Mouse (Mus musculus): ENCODE results near the gene Olfr549. TPM values are rescaled to one million over a fixed set of nuclear protein-coding genes. Genes with fewer than 3 reads are reported as not detected.

Olfr549 gene
- total RNA-seq, 1 experiment from 2014 or later: not detected

DNA sequence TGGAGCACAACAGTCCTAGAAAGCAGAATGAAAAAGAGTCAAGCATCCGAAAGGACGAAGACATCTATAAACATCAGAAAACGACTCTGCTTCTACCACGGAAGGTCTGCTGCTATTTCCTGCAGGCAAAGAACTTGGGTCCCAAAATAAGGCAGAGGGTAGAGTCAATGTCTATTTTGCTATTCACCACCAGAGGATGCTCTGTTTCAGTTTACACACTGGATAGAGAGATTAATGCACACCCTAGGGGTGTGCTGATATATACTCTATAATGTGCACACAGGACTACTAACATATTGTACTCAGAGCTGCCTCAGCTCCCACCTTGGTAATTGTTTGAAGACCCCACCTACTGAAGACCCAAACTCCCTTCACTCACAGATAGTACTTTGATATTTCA, 16.5 kb downstream of the Olfr549 start:
- ATAC-seq (replicated peaks in 1 of 2; ENCODE audit: insufficient read depth in 1 of 2, low FRiP score in 2 of 2, low TSS enrichment in 1 of 2, low read depth in 1 of 2, poor library complexity in 2 of 2, severe bottlenecking in 2 of 2): no peak

GRCm38 (mm10) chr7:102571142-102571541, 21.5 kb downstream of the Olfr549 start, which contains the start of gene Olfr550:
Gene Olfr550 (plus strand): TSS chr7:102571442.
- no peak for ATAC-seq (replicated peaks in 1 of 2; ENCODE audit: insufficient read depth in 1 of 2, low FRiP score in 2 of 2, low TSS enrichment in 1 of 2, low read depth in 1 of 2, poor library complexity in 2 of 2, severe bottlenecking in 2 of 2)

DNA sequence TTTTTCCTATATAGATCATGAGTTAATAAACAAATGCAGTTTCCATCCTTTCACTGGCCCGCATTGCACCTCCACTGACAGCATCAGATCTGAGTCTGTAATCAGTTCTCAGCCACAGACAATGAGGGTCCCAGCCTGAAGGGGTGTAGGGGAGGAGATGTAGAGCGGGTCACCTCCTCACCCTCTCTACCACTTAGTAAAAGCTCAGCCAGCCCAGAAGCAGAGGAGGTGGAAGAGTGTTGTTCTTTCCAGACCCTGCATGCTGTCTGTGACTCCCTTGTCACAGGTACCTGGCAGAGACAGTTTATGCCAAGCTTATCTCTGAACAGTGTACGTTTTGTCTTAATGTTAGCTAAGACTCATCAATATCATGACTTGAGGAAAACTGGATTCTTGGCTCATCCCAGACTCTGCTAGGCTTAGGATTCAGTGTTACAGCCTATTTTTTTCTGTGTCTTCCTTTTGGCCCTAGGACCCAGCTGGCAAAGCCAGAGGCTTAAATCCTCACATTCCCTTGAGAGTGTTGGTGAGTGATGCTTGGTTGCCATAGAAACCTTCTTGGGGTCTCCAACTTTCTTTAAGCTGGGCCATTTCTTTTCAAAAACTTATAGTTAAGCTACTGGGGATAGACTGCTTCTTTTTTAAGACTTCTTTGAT, 23.6 kb downstream of the Olfr549 start:
- no peak for ATAC-seq (replicated peaks in 1 of 2; ENCODE audit: insufficient read depth in 1 of 2, low FRiP score in 2 of 2, low TSS enrichment in 1 of 2, low read depth in 1 of 2, poor library complexity in 2 of 2, severe bottlenecking in 2 of 2)

DNA sequence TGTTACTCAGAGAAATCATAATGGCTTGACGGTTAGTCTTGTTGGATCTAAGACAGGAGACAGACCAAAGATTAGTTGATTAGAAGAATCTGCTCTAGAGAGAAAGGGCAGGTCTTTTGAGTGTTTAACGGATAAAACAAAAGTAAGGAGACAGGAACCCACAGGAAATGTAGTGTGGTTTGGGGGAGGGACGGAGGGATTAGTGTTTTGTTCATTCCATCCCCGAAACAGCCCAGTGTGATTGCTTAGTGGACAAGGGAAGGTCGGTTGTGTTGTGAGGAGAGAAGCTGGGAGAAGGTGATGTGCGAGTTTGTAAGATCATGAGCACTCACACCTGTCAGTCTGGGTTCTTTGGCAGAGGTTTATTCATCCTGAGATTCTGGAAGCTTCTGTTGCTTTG, 26.3 kb downstream of the Olfr549 start:
- ATAC-seq (replicated peaks in 1 of 2; ENCODE audit: insufficient read depth in 1 of 2, low FRiP score in 2 of 2, low TSS enrichment in 1 of 2, low read depth in 1 of 2, poor library complexity in 2 of 2, severe bottlenecking in 2 of 2): peak; percentile 49 to 69

DNA sequence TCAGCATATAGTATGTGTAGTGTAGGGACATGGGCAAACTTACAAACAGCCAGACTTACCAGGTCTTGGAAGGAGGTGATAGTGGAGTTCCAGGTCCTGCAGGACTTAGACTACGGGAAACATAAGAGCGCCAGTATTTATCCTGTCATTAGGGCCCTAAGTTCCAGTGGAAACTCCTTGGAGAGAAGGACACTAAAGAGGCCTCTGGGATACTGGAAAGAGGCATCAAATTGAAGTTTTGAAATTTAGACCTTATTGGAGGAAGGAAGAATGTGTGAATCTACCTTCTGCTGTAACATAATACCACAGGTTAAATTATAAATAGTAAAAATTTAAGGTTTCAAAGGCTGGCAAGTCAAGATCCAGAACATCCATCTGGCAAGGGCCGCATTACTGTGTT, 42.1 kb downstream of the Olfr549 start, which contains the start of gene Olfr551:
TSS of gene Olfr551 (minus strand) at position 101 of the 400 bp plus-strand sequence.
- no peak for ATAC-seq (replicated peaks in 1 of 2; ENCODE audit: insufficient read depth in 1 of 2, low FRiP score in 2 of 2, low TSS enrichment in 1 of 2, low read depth in 1 of 2, poor library complexity in 2 of 2, severe bottlenecking in 2 of 2)

GRCm38 (mm10) chr7:102597378-102598031, 47.8 kb downstream of the Olfr549 start, which contains the start of gene Olfr552:
Gene Olfr552 (plus strand): TSS chr7:102597770.
- ATAC-seq (replicated peaks in 1 of 2; ENCODE audit: insufficient read depth in 1 of 2, low FRiP score in 2 of 2, low TSS enrichment in 1 of 2, low read depth in 1 of 2, poor library complexity in 2 of 2, severe bottlenecking in 2 of 2): peak; percentile 95 to 96

Other genes with a start within 250 kb of the Olfr549 start
- 447 and 684 TPM in 2 replicates for gene Rrm1, start 108.2 kb upstream of the Olfr549 start, total RNA-seq (2017)
- gene Olfr543, start 68.2 kb upstream of the Olfr549 start, total RNA-seq (2017): not detected in 2 replicates
- not detected in 2 replicates for gene Olfr544, start 61.6 kb upstream of the Olfr549 start, total RNA-seq (2017)
- not detected in 2 replicates for gene Olfr545, start 50.3 kb upstream of the Olfr549 start, total RNA-seq (2017)
- gene Olfr547, start 15.1 kb upstream of the Olfr549 start, total RNA-seq (2017): not detected in 2 replicates
- not detected in 2 replicates for gene Olfr548-ps1, start 9.0 kb upstream of the Olfr549 start, total RNA-seq (2017)
- gene Trim21, start 15.6 kb downstream of the Olfr549 start, total RNA-seq (2017): 52.4 and 59.0 TPM in 2 replicates
- gene Olfr550, start 21.6 kb downstream of the Olfr549 start, total RNA-seq (2017): not detected in 2 replicates
- not detected in 2 replicates for gene Olfr551, start 42.0 kb downstream of the Olfr549 start, total RNA-seq (2017)
- gene Olfr552, start 47.9 kb downstream of the Olfr549 start, total RNA-seq (2017): not detected in 2 replicates
- gene Olfr553, start 68.3 kb downstream of the Olfr549 start, total RNA-seq (2017): not detected in 2 replicates
- not detected in 2 replicates for gene Olfr554, start 88.6 kb downstream of the Olfr549 start, total RNA-seq (2017)
- gene Olfr555, start 109.0 kb downstream of the Olfr549 start, total RNA-seq (2017): not detected in 2 replicates
- gene Olfr556, start 115.0 kb downstream of the Olfr549 start, total RNA-seq (2017): not detected in 2 replicates
- 12.6 and 17.6 TPM in 2 replicates for gene Trim68, start 137.5 kb downstream of the Olfr549 start, total RNA-seq (2017)
- not detected in 2 replicates for gene Olfr557, start 146.0 kb downstream of the Olfr549 start, total RNA-seq (2017)
- 0.56 TPM in 1 of 2 replicates, not detected in the other for gene Olfr558, start 152.3 kb downstream of the Olfr549 start, total RNA-seq (2017)
- gene Olfr33, start 169.2 kb downstream of the Olfr549 start, total RNA-seq (2017): not detected in 2 replicates
- not detected in 2 replicates for gene Olfr559, start 177.6 kb downstream of the Olfr549 start, total RNA-seq (2017)
- gene Olfr560, start 209.5 kb downstream of the Olfr549 start, total RNA-seq (2017): not detected in 2 replicates
- not detected in 2 replicates for gene Olfr78, start 209.6 kb downstream of the Olfr549 start, total RNA-seq (2017)
- gene Olfr561, start 221.4 kb downstream of the Olfr549 start, total RNA-seq (2017): not detected in 2 replicates